Comparison of ENCODE assay signal across 8 mouse cellular contexts in genomic region chr11:54984085-54984484, GRCm38 (mm10). TPM values are rescaled to one million over a fixed set of nuclear protein-coding genes. Genes with fewer than 3 reads are reported as not detected.
A peak's percentile ranks its signal among the peaks of the same experiment; 100 is the strongest.
DNase-seq lines count a peak whose midpoint lies in the region; ATAC-seq and TF ChIP-seq lines count a peak whose summit lies in the region.

No protein-coding gene starts in this region.

- no peaks in the 10 kb centered on the region for H3K27me3 ChIP-seq in kidney, embryonic 14.5 days (ENCODE audit: control insufficient read depth, insufficient read depth, low read length)
- H3K27me3 ChIP-seq in limb, embryonic 14.5 days (ENCODE audit: control insufficient read depth, insufficient read depth, low read length), result no peaks in the 10 kb centered on the region

- H3K4me2 ChIP-seq in kidney, embryonic 14.5 days (replicated peaks; ENCODE audit: low read depth, low read length), result no peak overlapping the region
- H3K4me2 ChIP-seq in limb, embryonic 14.5 days (replicated peaks; ENCODE audit: low read depth, low read length, severe bottlenecking), result no peak overlapping the region

- H3K4me3 ChIP-seq in kidney, embryonic 14.5 days (ENCODE audit: low read length), result no peak overlapping the region
- no peak overlapping the region for H3K4me3 ChIP-seq in limb, embryonic 14.5 days (replicated peaks; ENCODE audit: low read length)

- H3K27ac ChIP-seq in kidney, embryonic 14.5 days (ENCODE audit: low read depth, low read length), result no peak overlapping the region
- no peak overlapping the region for H3K27ac ChIP-seq in limb, embryonic 14.5 days (replicated peaks; ENCODE audit: low read depth, low read length)

- H3K36me3 ChIP-seq in kidney, embryonic 14.5 days (ENCODE audit: control insufficient read depth, insufficient read depth, low read length), result peaks cover 56% of the 10 kb centered on the region; the same call in 1 of the 2 replicates
- H3K36me3 ChIP-seq in limb, embryonic 14.5 days (ENCODE audit: control insufficient read depth, insufficient read depth, low read length), result peaks cover 98% of the 10 kb centered on the region

- no peaks in the 10 kb centered on the region for H3K4me1 ChIP-seq in kidney, embryonic 14.5 days (ENCODE audit: control insufficient read depth, insufficient read depth, low read length)
- H3K4me1 ChIP-seq in limb, embryonic 14.5 days (ENCODE audit: control insufficient read depth, insufficient read depth, low read length), result no peaks in the 10 kb centered on the region

- DNase-seq in A20 (ENCODE audit: low read depth, low spot score) (peak; percentile 76), ES-CJ7 (ENCODE audit: low read depth, low spot score) (peak; percentile 69)
- DNase-seq in c-Kit-positive CD71-positive TER-119-negative erythroid progenitor cells, embryonic 14.5 days (ENCODE audit: low read depth), result peak; percentile 58
- peak; percentile 88 for DNase-seq in limb, embryonic 14.5 days (ENCODE audit: low spot score)
- peak; percentile 69 for DNase-seq in retina, postnatal 7 days (ENCODE audit: low read depth, low spot score)

- no peak overlapping the region for H3K9ac ChIP-seq in kidney, embryonic 14.5 days (ENCODE audit: low read depth, low read length)
- no peak overlapping the region for H3K9ac ChIP-seq in limb, embryonic 14.5 days (ENCODE audit: low read depth, low read length, severe bottlenecking)

- under 1% methylated on average over 6 of the region's 6 CpGs for WGBS in kidney, embryonic 14.5 days
- 2% methylated on average over 6 of the region's 6 CpGs for WGBS in limb, embryonic 14.5 days

- no peak for TF ChIP-seq POLR2A in limb, embryonic 14.5 days (IDR thresholded peaks at IDR 0.05; ENCODE audit: borderline replicate concordance, extremely low read depth, insufficient read depth, insufficient read length)

- H3K9me3 ChIP-seq in kidney, embryonic 14.5 days (ENCODE audit: control insufficient read depth, low read length), result no peaks in the 10 kb centered on the region
- H3K9me3 ChIP-seq in limb, embryonic 14.5 days (ENCODE audit: control insufficient read depth, low read length), result no peaks in the 10 kb centered on the region

- peak; percentile 80 for ATAC-seq in frontal cortex, adult (ENCODE audit: low TSS enrichment)
- ATAC-seq in kidney, embryonic 14.5 days (ENCODE audit: low FRiP score, low TSS enrichment), result 0 out of 2 replicates have a peak, but pooled peaks have one; percentile 8
- ATAC-seq in limb, embryonic 14.5 days (ENCODE audit: low FRiP score, low read depth), result no peak
- ATAC-seq in inflammation-experienced regulatory T-cells, adult 6 months, result no peak

RNA-seq across cellular contexts. Expression of gene Tnip1, which starts 21.4 kb away (rescaled TPM):
- 12.3 and 14.8 TPM in 2 replicates for polyA plus RNA-seq in kidney, embryonic 14.5 days (2014; fragmentation: Nextera tagmentation; extraction: Ambion mirVana)
- 21.6 and 24.8 TPM in 2 replicates for polyA plus RNA-seq in limb, embryonic 14.5 days (2012; rRNA removed)
- 20.0 and 20.6 TPM in 2 replicates for polyA plus RNA-seq in limb, embryonic 14.5 days (2014; fragmentation: Nextera tagmentation; extraction: Ambion mirVana)
- 100 to 1,000 TPM in 2 of 3 experiments, 10 to 100 TPM in 1; 64.4 to 113 (median 110) TPM for polyA plus RNA-seq in inflammation-experienced regulatory T-cells, adult 6 months (2017; shearing (Covaris generic))

RNA-seq across cellular contexts. Expression of gene Anxa6, which starts 49.2 kb away (rescaled TPM):
- polyA plus RNA-seq in kidney, embryonic 14.5 days (2014; fragmentation: Nextera tagmentation; extraction: Ambion mirVana), result 125 and 174 TPM in 2 replicates
- polyA plus RNA-seq in limb, embryonic 14.5 days (2012; rRNA removed), result 272 and 281 TPM in 2 replicates
- 390 and 395 TPM in 2 replicates for polyA plus RNA-seq in limb, embryonic 14.5 days (2014; fragmentation: Nextera tagmentation; extraction: Ambion mirVana)
- polyA plus RNA-seq in inflammation-experienced regulatory T-cells, adult 6 months (2017; shearing (Covaris generic)), result 100 to 1,000 TPM; 347 to 625 (median 370) TPM

Comparison
In these comparisons a context has a peak if more than half of its experiments do, and no peak if none do; other contexts are left out.
1. ATAC-seq: peak in frontal cortex, adult (single experiment) and kidney, embryonic 14.5 days (single experiment); none in limb, embryonic 14.5 days (single experiment) and inflammation-experienced regulatory T-cells, adult 6 months (single experiment).
2. Peak in every context shown above with its lines, with median percentiles within 50 percentile points of each other: DNase-seq.